Mouse (Mus musculus): ENCODE measurements around the gene Vmn1r148.
"Not testable (repeated sequence)": the region's sequence is repeated elsewhere in the genome, so short reads cannot be mapped to it uniquely, and the experiment has no call there.

Gene Vmn1r148

DNA sequence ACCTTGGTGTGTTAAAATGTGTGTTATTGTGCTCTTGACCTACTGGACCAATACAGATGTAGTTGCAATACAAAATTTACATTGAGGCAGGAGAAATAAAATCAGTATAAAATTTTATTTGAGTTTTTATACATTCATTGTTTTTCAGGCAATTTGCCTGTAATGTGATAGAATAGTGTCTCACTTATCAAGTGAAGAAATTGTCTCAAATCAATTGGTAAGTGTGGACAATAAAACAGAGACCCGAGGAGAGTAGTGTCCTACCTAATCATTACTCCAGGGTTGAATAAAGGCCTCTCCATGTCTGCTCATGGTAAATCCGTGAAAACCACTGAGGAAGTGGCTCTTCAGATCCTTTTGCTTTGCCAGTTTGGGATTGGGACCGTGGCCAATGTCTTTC, at the start of gene Vmn1r148:
Vmn1r148 (plus strand) TSS at position 301 of the 400 bp plus-strand sequence.
- DNase-seq (ENCODE audit: low spot score in 2 of 2) = not testable (repeated sequence)

DNA sequence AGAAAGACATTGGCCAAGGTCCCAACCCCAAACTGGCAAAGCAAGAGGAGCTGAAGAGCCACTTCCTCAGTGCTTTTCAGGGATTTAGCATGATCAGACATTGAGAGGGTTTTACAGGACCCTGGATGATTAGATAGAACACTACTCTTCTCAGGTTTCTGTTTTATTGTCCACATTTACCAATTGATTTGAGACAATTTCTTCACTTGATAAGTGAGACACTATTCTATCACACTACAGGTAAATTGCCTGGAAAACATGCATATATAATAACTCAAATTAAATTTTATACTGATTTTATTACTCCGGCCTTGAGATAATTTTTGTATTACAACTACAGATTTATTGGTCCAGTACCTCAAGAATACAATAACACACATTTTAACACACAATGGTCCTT, 42.4 kb upstream of the Vmn1r148 start, which contains the start of gene Gm8660:
Gm8660 (minus strand) TSS at position 101 of the 400 bp plus-strand sequence.
- not testable (repeated sequence) for DNase-seq (ENCODE audit: low spot score in 2 of 2)

DNA sequence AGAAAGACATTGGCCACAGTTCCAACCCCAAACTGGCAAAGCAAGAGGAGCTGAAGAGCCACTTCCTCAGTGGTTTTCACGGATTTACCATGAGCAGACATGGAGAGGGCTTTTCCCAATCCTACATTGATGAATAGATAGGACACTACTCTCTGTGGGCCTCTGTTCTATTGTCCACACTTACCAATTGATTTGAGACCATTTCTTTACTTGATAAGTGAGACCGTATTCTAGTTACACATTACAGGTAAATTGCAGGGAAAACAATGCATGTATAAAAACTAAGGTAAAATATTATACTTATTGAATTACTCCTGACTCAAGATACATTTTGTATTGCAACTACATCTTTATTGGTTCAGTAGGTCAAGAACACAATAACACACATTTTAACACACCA, 24.7 kb downstream of the Vmn1r148 start, which contains the start of gene Vmn1r149:
Vmn1r149 (minus strand) TSS at position 101 of the 400 bp plus-strand sequence.
- DNase-seq (ENCODE audit: low spot score in 2 of 2) = not testable (repeated sequence)

DNA sequence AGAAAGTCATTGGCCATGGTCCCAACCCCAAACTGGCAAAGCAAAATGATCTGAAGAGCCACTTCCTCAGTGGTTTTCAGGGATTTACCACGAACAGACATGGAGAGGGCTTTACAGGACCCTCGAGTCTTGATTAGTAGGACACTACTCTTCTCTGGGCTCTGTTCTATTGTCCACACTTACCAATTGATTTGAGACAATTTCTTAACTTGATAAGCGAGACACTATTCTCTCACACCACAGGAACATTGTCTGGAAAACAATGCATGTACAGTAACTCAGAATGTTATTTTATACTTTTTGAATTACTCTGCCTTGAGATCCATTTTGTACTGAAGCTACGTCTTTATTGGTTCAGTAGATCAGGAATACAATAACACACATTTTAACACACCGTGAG, 50.6 kb downstream of the Vmn1r148 start, which contains the start of gene Gm10665:
Gm10665 (minus strand) TSS at position 101 of the 400 bp plus-strand sequence.
- not testable (repeated sequence) for DNase-seq (ENCODE audit: low spot score in 2 of 2)
